Mouse (Mus musculus): ENCODE results near the gene Cldn16. TPM values are rescaled to one million over a fixed set of nuclear protein-coding genes. Genes with fewer than 3 reads are reported as not detected.

The Cldn16 gene
- not detected in 2 replicates for polyA plus RNA-seq (2016; fragmentation: Nextera tagmentation; extraction: Ambion mirVana)

GRCm38 (mm10) chr16:26462835-26463234 is at the start of gene Cldn16:
Cldn16 (plus strand) TSS chr16:26463135.
- no peaks in the 10 kb centered on the region for H3K4me1 ChIP-seq
- no peak for DNase-seq (ENCODE audit: extremely low spot score, low spot score)
- H3K36me3 ChIP-seq (replicated peaks) = no peaks in the 10 kb centered on the region
- WGBS = 82% methylated on average over 7 of the region's 7 CpGs
- no peak within 1 kb of the TSS for H3K4me3 ChIP-seq
- H3K27me3 ChIP-seq (ENCODE audit: poor library complexity, severe bottlenecking) = no peaks in the 10 kb centered on the region
- no peaks in the 10 kb centered on the region for H3K9me3 ChIP-seq
- H3K27ac ChIP-seq = no peak within 1 kb of the TSS

DNA sequence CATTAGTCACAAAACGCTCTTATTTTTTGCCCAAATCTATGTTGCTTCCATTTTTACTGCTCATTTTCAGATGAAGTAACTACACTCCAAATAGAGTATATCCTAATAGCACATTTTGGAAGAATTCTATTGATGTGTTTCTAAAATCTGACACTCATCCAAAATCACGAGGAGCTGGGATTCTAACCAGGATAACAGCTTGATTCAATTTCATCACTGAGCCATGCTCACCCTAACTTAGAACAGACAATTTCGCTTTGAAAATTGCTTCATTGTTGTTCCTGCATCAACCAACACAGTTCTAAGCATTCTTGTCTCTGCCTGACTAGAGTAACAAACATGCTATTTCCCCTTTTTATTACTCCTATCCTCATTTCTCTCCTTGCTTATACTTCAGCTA is 44.3 kb upstream of the Cldn16 start:
- DNase-seq (ENCODE audit: extremely low spot score, low spot score) = no peak
- Histone ChIP-seq H3K27ac (no peak overlapping the region), H3K4me3 (no peak overlapping the region), H3K36me3 (replicated peaks) (no peaks in the 10 kb centered on the region), H3K9me3 (no peaks in the 10 kb centered on the region), H3K27me3 (ENCODE audit: poor library complexity, severe bottlenecking) (no peaks in the 10 kb centered on the region), H3K4me1 (no peaks in the 10 kb centered on the region)
- 91% methylated on average over 3 of the region's 3 CpGs for WGBS

GRCm38 (mm10) chr16:26422078-26422477 is 40.9 kb upstream of the Cldn16 start:
- no peaks in the 10 kb centered on the region for H3K27me3 ChIP-seq (ENCODE audit: poor library complexity, severe bottlenecking)
- no peaks in the 10 kb centered on the region for H3K36me3 ChIP-seq (replicated peaks)
- H3K4me1 ChIP-seq = no peaks in the 10 kb centered on the region
- no peak overlapping the region for H3K4me3 ChIP-seq
- WGBS = 91% methylated on average over 4 of the region's 4 CpGs
- H3K27ac ChIP-seq = no peak overlapping the region
- no peaks in the 10 kb centered on the region for H3K9me3 ChIP-seq
- no peak for DNase-seq (ENCODE audit: extremely low spot score, low spot score)

- no peak for DNase-seq (ENCODE audit: extremely low spot score, low spot score)
- no peaks in the 10 kb centered on the region for H3K27me3 ChIP-seq (ENCODE audit: poor library complexity, severe bottlenecking)
- 85% methylated on average over 3 of the region's 3 CpGs for WGBS
These were observed 32.7 kb upstream of the Cldn16 start for GRCm38 (mm10) chr16:26430246-26430645.

DNA sequence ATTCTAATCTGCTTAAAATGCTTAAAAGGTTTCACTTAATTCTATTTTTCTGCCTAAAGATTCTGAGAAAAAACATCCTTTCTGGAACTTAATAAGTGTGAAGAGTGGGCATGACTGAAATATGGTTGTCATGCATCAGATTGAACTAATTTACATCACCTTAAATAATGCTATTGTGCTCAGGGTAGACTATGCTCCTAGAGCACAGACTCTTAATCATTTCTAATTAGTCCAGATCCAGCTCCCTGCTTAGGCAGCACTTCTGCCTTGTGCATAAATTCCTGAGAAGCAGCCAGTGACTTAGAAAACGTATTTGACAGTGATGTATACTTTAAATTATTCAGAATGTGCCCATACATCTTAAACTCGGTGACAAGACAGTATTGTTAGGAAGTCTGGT is 29.4 kb upstream of the Cldn16 start:
- WGBS = 54% methylated on average over 2 of the region's 2 CpGs
- no peak for DNase-seq (ENCODE audit: extremely low spot score, low spot score)
- H3K36me3 ChIP-seq (replicated peaks) = no peaks in the 10 kb centered on the region
- H3K9me3 ChIP-seq = no peaks in the 10 kb centered on the region
- no peak overlapping the region for H3K27ac ChIP-seq
- H3K27me3 ChIP-seq (ENCODE audit: poor library complexity, severe bottlenecking) = no peaks in the 10 kb centered on the region
- H3K4me1 ChIP-seq = no peaks in the 10 kb centered on the region
- no peak overlapping the region for H3K4me3 ChIP-seq

More at GRCm38 (mm10) chr16:26430246-26430645, 32.7 kb upstream of the Cldn16 start:
- Histone ChIP-seq H3K4me1 (no peaks in the 10 kb centered on the region), H3K36me3 (replicated peaks) (no peaks in the 10 kb centered on the region), H3K9me3 (no peaks in the 10 kb centered on the region), H3K27ac (no peak overlapping the region), H3K4me3 (no peak overlapping the region)

DNA sequence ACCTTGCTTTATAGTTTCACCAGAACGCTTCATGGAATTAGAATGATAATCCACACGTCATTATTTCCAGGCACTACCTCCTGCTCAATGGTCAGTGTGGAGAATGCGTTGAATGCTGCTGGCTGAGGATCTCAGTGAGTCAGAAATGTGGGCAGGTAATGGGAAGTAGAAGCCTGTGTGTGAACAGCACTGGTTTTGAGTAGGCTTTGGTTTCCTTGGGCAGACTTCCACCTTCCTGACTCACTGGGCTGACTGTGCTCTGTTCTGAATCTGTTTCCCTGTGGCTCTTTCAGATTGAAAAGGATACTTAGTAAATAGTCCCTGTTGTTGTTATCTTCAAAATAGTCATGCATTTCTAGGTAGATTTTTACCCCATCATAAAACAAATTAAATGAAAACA is 22.9 kb upstream of the Cldn16 start:
- no peaks in the 10 kb centered on the region for H3K9me3 ChIP-seq
- no peak for DNase-seq (ENCODE audit: extremely low spot score, low spot score)
- no peak overlapping the region for H3K27ac ChIP-seq
- no peaks in the 10 kb centered on the region for H3K4me1 ChIP-seq
- no peaks in the 10 kb centered on the region for H3K27me3 ChIP-seq (ENCODE audit: poor library complexity, severe bottlenecking)
- H3K4me3 ChIP-seq = no peak overlapping the region
- no peaks in the 10 kb centered on the region for H3K36me3 ChIP-seq (replicated peaks)
- WGBS = 88% methylated on average over 3 of the region's 3 CpGs

DNA sequence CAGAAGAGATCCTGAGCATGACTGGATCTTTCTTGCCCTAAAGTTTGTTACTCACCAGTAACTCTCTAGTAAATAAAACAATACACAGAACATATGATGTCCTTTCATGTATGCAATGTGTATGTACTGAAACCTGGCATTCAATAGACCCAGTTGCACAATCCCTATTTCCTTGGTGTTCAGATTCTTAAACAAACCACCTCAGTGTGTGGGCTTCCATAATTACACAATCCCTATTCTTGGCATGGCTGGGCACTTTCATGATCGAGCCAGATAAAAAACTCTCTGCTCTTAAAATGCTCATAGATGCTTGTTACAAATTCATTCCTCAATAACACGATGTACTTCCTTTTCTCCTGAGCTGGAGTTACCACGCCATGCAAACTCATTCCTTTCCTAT is 21.8 kb upstream of the Cldn16 start:
- H3K27me3 ChIP-seq (ENCODE audit: poor library complexity, severe bottlenecking) = no peaks in the 10 kb centered on the region
- no peak for DNase-seq (ENCODE audit: extremely low spot score, low spot score)
- H3K4me1 ChIP-seq = no peaks in the 10 kb centered on the region
- H3K4me3 ChIP-seq = no peak overlapping the region
- no peaks in the 10 kb centered on the region for H3K36me3 ChIP-seq (replicated peaks)
- whole genome bisulfite sequencing = 89% methylated on average over 3 of the region's 3 CpGs
- no peaks in the 10 kb centered on the region for H3K9me3 ChIP-seq
- H3K27ac ChIP-seq = no peak overlapping the region

- H3K27ac ChIP-seq = no peak overlapping the region
- no peaks in the 10 kb centered on the region for H3K4me1 ChIP-seq
- no peaks in the 10 kb centered on the region for H3K36me3 ChIP-seq (replicated peaks)
- no peaks in the 10 kb centered on the region for H3K27me3 ChIP-seq (ENCODE audit: poor library complexity, severe bottlenecking)
- no peak overlapping the region for H3K4me3 ChIP-seq
- no peaks in the 10 kb centered on the region for H3K9me3 ChIP-seq
- DNase-seq (ENCODE audit: extremely low spot score, low spot score) = no peak
These were observed 18.1 kb upstream of the Cldn16 start for GRCm38 (mm10) chr16:26444843-26445242.

- DNase-seq (ENCODE audit: extremely low spot score, low spot score) = no peak
- Histone ChIP-seq H3K36me3 (replicated peaks) (no peaks in the 10 kb centered on the region), H3K4me3 (no peak overlapping the region), H3K27me3 (ENCODE audit: poor library complexity, severe bottlenecking) (no peaks in the 10 kb centered on the region), H3K9me3 (no peaks in the 10 kb centered on the region), H3K27ac (no peak overlapping the region), H3K4me1 (no peaks in the 10 kb centered on the region)
- WGBS = 70% methylated on average over 2 of the region's 2 CpGs
These were observed 15.3 kb upstream of the Cldn16 start for GRCm38 (mm10) chr16:26447594-26447993.

DNA sequence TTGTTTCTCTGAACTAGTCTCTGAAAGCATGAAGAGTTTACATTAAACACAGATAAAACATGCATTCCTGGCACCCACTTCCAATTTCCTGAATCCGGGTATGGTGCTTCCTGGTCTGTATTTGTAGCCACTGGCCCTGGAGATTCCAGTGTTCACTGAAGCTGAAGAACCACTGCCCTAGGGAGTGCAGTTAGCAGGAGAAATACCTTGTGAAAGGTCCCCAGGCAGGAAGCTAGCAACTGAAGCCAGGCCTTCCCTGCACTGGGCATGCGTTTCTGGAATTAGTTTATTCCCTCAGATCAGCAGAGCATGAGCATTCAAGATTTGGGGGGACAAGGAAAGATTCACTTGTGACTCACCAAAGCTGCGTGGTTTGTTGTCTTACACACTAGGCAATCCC is 8.8 kb upstream of the Cldn16 start:
- Histone ChIP-seq H3K27ac (no peak overlapping the region), H3K4me3 (no peak overlapping the region), H3K27me3 (ENCODE audit: poor library complexity, severe bottlenecking) (no peaks in the 10 kb centered on the region), H3K4me1 (no peaks in the 10 kb centered on the region), H3K36me3 (replicated peaks) (no peaks in the 10 kb centered on the region), H3K9me3 (no peaks in the 10 kb centered on the region)
- no peak for DNase-seq (ENCODE audit: extremely low spot score, low spot score)
- 81% methylated on average over 3 of the region's 3 CpGs for WGBS

- Histone ChIP-seq H3K27me3 (ENCODE audit: poor library complexity, severe bottlenecking) (no peaks in the 10 kb centered on the region), H3K9me3 (no peaks in the 10 kb centered on the region)
- WGBS = 87% methylated on average over 2 of the region's 2 CpGs
These were observed 6.8 kb upstream of the Cldn16 start for GRCm38 (mm10) chr16:26456182-26456581.

GRCm38 (mm10) chr16:26466535-26466934 is 3.6 kb downstream of the Cldn16 start:
- WGBS = 91% methylated on average over 4 of the region's 4 CpGs
- Histone ChIP-seq H3K9me3 (no peaks in the 10 kb centered on the region), H3K4me3 (no peak overlapping the region), H3K4me1 (no peaks in the 10 kb centered on the region), H3K27me3 (ENCODE audit: poor library complexity, severe bottlenecking) (no peaks in the 10 kb centered on the region), H3K36me3 (replicated peaks) (no peaks in the 10 kb centered on the region), H3K27ac (no peak overlapping the region)
- DNase-seq (ENCODE audit: extremely low spot score, low spot score) = no peak

More at GRCm38 (mm10) chr16:26456182-26456581, 6.8 kb upstream of the Cldn16 start:
- DNase-seq (ENCODE audit: extremely low spot score, low spot score) = no peak
- no peaks in the 10 kb centered on the region for H3K4me1 ChIP-seq
- H3K27ac ChIP-seq = no peak overlapping the region
- H3K4me3 ChIP-seq = no peak overlapping the region
- no peaks in the 10 kb centered on the region for H3K36me3 ChIP-seq (replicated peaks)

DNA sequence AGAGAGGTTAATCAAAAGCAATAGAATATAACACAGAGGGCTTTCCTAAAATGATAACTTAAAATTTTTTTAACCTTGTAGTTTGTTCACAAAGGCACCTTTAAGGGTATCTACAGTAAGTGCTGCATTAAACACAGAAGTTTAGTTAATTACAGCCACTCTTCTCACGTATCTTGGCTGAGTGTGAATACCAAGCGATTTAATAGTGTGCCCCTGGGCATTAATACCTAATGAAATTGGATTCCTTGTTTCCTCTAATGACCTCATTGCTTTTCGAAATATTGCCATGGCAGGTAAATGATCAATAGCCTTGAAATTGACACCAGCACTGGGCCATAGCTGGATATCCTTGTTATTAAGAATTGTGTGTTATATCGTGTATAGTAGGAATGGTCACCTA is 8.3 kb downstream of the Cldn16 start:
- H3K36me3 ChIP-seq (replicated peaks) = no peaks in the 10 kb centered on the region
- no peak overlapping the region for H3K4me3 ChIP-seq
- H3K9me3 ChIP-seq = no peaks in the 10 kb centered on the region
- no peak overlapping the region for H3K27ac ChIP-seq
- H3K27me3 ChIP-seq (ENCODE audit: poor library complexity, severe bottlenecking) = no peaks in the 10 kb centered on the region
- no peaks in the 10 kb centered on the region for H3K4me1 ChIP-seq
- no peak for DNase-seq (ENCODE audit: extremely low spot score, low spot score)
- 83% methylated on average over 4 of the region's 4 CpGs for WGBS

DNA sequence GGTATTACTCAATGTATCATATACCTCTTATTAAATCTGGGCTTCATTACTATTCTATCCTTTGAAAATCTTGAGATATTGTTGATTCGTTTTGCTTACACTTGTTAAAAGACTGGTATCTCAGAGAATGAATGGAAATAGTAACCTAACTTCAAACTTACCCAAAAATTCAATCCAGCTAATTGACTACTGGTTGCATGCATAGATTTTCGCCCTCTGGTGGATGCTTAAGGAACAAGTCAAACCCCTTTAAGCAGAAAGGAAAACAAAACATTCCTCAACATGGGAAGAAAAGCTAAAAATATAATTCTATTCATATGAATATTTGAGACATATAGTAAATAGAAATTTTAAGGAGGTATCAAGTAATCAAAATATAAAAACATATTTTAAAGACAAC is 32.8 kb downstream of the Cldn16 start:
- Histone ChIP-seq H3K27me3 (ENCODE audit: poor library complexity, severe bottlenecking) (no peaks in the 10 kb centered on the region), H3K4me1 (no peaks in the 10 kb centered on the region), H3K4me3 (no peak overlapping the region), H3K27ac (no peak overlapping the region), H3K36me3 (replicated peaks) (no peaks in the 10 kb centered on the region), H3K9me3 (no peaks in the 10 kb centered on the region)
- 17% methylated on average over 2 of the region's 2 CpGs for WGBS
- no peak for DNase-seq (ENCODE audit: extremely low spot score, low spot score)
